Mouse (Mus musculus) activated CD4-positive, CD25-positive, alpha-beta regulatory T cell, adult 4 months (primary cell): ENCODE data around the gene Foxk1. TPM values are rescaled to one million over a fixed set of nuclear protein-coding genes. Genes with fewer than 3 reads are reported as not detected.

ENCODE experiments used
- ATAC-seq: one replicate; pipeline ENCODE4 v1.8.0; 2017
- polyA plus RNA-seq, 2 experiments: library from polyadenylated mRNA; unstranded; fragments of 100-300 nt; shearing (Covaris generic); gene quantifications; one replicate each; pipeline ENCODE4 v1.2.1; 2017

Foxk1 gene
- polyA plus RNA-seq, 2 experiments from 2014 or later, result 9.4 to 13.3 TPM

GRCm38 (mm10) chr5:142420317-142420716 lies 19.0 kb downstream of the Foxk1 start:
- ATAC-seq, result no peak

GRCm38 (mm10) chr5:142420920-142421319 lies 19.6 kb downstream of the Foxk1 start:
- ATAC-seq, result no peak

- no peak for ATAC-seq
These were observed 20.6 kb downstream of the Foxk1 start for GRCm38 (mm10) chr5:142421886-142422285.

GRCm38 (mm10) chr5:142423141-142423540 lies 21.8 kb downstream of the Foxk1 start:
- ATAC-seq, result no peak

- ATAC-seq, result no peak
These were observed 22.4 kb downstream of the Foxk1 start for GRCm38 (mm10) chr5:142423701-142424100.

- no peak for ATAC-seq
These were observed 23.5 kb downstream of the Foxk1 start for GRCm38 (mm10) chr5:142424627-142425349.

GRCm38 (mm10) chr5:142426476-142426875 lies 25.2 kb downstream of the Foxk1 start:
- ATAC-seq, result no peak

GRCm38 (mm10) chr5:142427876-142428275 lies 26.6 kb downstream of the Foxk1 start:
- ATAC-seq, result no peak

- ATAC-seq, result no peak
These were observed 27.4 kb downstream of the Foxk1 start for GRCm38 (mm10) chr5:142428691-142429090.

- ATAC-seq, result no peak
These were observed 29.7 kb downstream of the Foxk1 start for GRCm38 (mm10) chr5:142431029-142431428.

GRCm38 (mm10) chr5:142431811-142432434 lies 30.6 kb downstream of the Foxk1 start:
- ATAC-seq, result no peak

- ATAC-seq, result no peak
These were observed 31.4 kb downstream of the Foxk1 start for GRCm38 (mm10) chr5:142432695-142433094.

GRCm38 (mm10) chr5:142434052-142434451 lies 32.8 kb downstream of the Foxk1 start:
- ATAC-seq, result no peak

GRCm38 (mm10) chr5:142435736-142436135 lies 34.4 kb downstream of the Foxk1 start:
- no peak for ATAC-seq

GRCm38 (mm10) chr5:142438380-142438938 lies 37.2 kb downstream of the Foxk1 start:
- no peak for ATAC-seq

GRCm38 (mm10) chr5:142439911-142440432 lies 38.7 kb downstream of the Foxk1 start:
- ATAC-seq, result no peak

GRCm38 (mm10) chr5:142440451-142441147 lies 39.3 kb downstream of the Foxk1 start:
- ATAC-seq, result peak; percentile 76

GRCm38 (mm10) chr5:142441332-142442044 lies 40.2 kb downstream of the Foxk1 start:
- ATAC-seq, result peak; percentile 30

GRCm38 (mm10) chr5:142442045-142442440 lies 40.7 kb downstream of the Foxk1 start:
- ATAC-seq, result no peak

GRCm38 (mm10) chr5:142443514-142443913 lies 42.2 kb downstream of the Foxk1 start:
- ATAC-seq, result no peak

GRCm38 (mm10) chr5:142443994-142444393 lies 42.7 kb downstream of the Foxk1 start:
- no peak for ATAC-seq

GRCm38 (mm10) chr5:142444791-142445531 lies 43.7 kb downstream of the Foxk1 start:
- no peak for ATAC-seq
